Mouse (Mus musculus) frontal cortex, postnatal 14 days (tissue): ENCODE measurements around the gene Uck1.
"Not testable (repeated sequence)": the region's sequence is repeated elsewhere in the genome, so short reads cannot be mapped to it uniquely, and the experiment has no call there.

Experiments
- DNase-seq, 2 experiments: peaks; one replicate each; pipeline ENCODE4 v3.0.0; 2022; ENCODE audit warnings: low spot score in 2 of 2

The Uck1 gene

DNA sequence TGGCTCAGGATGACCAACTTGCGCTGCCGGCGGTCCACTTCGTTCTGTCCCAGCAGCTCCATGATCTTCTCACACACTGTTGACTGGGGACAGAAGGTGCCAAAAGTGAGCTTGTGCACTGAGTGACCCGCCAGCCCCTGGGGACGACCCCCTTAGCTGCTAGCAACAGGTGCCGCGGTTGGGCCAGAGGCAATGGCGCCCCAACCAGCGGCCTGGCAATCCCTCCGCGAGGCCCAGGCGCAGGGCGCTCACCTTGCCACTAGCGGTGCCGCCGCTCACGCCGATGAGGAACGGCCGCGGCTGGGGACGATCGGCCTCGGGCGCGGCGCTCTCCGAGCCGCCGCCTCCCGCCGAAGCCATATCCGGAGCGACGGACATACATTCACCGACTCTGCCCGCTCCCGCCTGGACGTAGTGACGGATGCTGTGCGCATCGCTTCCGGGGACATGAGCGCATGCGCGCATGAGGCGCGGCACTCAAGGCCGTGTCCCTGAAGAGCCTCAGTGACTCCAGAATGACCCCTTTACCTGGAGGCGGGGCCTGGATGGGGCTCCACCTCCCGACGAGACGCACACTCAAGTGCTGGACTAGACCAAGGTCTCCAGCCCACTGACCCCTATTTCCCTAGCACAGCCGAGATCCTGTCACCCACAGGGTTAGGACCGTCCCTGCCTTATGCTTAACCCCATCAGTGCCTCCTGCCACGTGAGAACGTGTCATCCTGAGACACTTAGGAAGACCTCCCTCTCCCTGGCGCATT, at the start of gene Uck1:
TSS of gene Uck1 (minus strand) at position 503 of the 761 bp plus-strand sequence.
- peak; percentile 84 to 86 for DNase-seq

DNA sequence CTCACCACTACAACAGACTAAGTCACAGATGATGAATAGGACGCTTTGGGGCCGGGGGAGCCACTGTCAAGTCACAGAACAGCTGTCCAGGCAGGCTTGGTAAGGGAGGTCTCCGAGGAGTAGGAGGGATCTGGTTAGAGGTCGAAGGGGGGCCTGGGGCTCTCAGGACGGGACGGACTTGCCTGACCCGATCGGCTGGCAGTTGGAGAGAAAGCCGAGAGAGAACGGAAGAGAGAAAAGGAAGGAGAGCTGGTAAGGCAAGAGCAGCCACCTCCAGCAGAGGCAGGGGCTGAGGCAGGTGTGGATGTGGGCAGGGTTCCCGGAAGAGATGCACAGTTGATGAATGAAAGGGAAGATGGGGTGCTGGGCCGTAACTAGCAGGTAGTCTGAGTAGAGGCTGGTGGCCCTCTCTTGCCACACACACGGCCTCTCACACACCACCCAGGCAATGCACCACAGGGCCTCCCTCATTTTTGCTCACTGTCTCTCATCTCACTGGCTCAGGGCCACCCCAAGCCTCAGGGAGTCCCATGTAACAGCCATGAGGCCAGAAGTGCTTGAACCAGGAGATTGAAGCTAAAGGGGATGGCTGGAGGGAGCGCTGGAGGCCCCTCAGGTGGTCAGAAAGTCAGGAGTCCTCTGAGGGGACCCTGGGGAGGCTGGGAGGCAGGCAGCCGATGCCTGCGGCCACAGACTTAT, 49.1 kb upstream of the Uck1 start:
- DNase-seq = no peak

DNA sequence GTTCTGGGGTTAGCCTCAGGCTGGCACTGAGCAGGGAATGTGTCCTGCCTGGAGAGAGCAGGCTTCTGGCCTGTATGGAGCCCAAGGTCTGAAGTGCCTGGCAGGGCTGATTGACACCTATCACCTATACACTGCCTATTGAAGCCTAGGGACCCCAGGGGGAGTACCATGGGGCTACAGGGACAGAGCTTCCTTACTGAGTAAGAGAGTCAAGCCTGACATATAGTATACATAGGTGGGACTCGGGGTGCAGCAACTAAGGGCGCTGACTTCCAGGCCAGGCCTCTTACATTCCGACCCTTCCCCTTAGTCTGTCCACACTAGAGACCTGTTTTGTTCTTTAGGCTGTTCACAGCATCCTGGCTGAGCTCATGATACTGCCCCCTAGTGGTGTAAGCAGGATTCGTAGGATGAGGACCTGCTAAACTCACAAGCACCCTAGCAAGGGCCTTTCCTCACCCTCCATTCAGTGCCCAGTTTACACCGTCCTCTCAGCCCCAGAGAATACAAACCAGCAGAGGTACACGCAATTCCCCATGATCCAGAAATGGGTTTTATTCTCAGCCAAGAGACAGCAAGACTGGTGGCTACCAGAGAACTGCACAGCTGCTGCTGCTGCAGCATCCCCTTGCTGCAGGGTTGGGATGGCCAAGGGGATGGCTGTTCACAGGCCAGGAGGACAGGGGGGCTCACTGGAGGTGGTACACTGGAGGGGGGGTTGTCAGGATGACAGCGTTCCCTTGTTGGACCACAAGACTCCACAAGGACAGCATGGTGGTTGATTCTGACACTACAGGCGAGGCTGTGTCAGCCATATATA, 48.2 kb upstream of the Uck1 start:
- peak; percentile 42 to 60 for DNase-seq

DNA sequence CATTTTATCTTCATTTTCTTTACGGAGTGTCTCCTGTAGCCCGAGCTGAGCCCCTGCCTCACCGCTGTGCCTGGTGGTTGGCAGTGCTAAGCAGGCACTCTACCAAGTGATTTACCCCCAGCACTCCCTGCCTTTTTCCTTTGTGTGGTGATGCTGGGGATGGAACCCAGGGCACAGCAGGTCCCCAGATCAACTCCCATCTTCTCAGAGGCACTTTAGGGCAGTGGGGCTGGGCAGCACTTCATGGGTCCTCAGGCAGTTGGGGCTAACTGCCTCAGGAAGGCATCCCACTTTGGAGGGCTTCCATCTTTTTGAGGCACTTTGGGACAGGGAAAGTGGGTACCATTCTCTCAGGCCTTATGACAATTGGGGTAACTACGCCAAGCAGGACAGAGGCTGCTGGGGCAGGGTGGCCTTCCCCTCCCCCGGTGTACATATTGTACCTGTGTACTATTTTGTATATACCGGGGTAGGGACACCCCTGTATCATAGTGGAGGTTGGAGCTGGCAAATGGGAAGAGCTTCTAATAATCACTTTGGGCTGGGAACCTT, 47.4 kb upstream of the Uck1 start:
- no peak for DNase-seq

GRCm38 (mm10) chr2:32306176-32306575, 46.2 kb upstream of the Uck1 start:
- no peak for DNase-seq

DNA sequence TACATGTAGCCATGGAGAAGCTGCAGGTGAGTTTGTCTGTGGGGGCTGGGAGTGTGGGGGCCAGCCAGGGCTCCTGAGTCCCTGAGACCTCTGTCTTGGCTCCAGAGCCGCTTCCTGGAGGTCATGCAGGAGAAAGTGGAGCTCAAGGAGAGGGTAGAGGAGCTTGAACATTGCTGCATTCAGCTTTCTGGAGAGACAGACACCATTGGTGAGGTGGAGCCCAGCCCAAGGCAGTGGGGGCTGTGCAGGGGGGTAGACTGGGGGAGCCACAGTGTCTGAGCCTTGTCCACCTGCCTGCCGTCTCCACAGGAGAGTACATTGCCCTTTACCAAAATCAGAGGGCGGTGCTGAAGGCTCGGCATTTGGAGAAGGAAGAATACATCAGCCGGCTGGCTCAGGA, 45.7 kb upstream of the Uck1 start:
- DNase-seq = no peak

- DNase-seq = peak in 1 of 2 experiments; percentile 36
Measured at GRCm38 (mm10) chr2:32304145-32304832, 44.3 kb upstream of the Uck1 start.

DNA sequence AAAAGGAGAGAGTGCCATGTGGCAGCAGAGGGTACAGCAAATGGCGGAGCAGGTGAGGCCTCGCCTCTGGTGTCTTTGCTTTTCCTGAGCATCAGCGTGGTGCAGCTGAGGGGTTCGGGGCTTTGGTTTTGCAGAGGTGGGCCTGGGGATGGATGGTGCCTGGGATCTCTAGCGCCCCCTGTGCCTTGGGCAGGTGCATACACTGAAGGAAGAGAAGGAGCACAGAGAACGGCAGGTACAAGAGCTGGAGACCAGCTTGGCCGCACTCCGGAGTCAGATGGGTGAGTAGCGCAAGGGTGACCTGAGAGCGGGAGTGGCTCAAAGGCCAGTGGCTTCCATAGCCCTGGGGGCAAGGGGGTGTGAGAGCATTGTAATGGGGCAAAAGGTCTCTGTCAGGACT, 43.0 kb upstream of the Uck1 start:
- no peak for DNase-seq

- DNase-seq = no peak
Measured at GRCm38 (mm10) chr2:32299469-32299868, 39.5 kb upstream of the Uck1 start.

DNA sequence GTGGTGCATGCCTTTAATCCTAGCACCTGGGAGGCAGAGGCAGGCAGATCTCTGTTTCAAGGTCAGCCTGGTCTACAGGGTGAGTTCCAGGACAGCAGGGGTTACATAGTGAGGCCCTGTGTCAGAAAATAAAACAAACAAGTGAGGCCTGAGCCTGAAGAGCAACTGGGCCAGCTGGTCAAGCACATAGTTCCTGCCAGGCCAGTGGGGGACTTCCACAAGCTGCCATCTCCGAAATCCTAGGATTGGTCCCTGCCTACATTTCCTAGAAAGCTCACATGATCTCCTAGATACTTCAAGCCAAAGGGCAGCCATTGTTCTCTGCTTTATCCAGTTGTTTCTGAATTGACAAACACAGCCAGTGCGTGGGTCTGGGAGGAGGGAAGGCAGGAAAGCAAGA, 35.9 kb upstream of the Uck1 start:
- not testable (repeated sequence) for DNase-seq

DNA sequence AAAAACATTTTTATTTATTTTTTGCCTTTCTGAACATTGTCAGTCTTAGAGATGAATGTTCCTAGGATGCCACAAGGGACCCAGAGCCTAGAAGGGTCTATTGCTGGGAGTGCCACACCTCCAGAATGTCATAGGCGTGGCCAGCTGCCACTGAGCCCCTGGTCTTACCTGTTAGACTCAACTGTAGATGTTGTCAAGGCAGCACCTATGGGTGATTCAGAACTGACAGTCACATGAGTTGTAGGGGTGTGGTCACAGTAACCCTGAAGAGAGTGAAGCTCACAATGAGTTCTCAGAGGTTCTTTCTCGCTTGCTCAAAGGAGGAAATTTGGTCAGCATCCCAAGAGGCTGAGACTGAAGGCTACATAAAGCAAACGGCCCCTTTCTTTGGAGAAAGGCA, 35.3 kb upstream of the Uck1 start:
- DNase-seq = no peak

GRCm38 (mm10) chr2:32294348-32294747, 34.4 kb upstream of the Uck1 start:
- no peak for DNase-seq

GRCm38 (mm10) chr2:32289578-32289977, 29.6 kb upstream of the Uck1 start:
- no peak for DNase-seq

DNA sequence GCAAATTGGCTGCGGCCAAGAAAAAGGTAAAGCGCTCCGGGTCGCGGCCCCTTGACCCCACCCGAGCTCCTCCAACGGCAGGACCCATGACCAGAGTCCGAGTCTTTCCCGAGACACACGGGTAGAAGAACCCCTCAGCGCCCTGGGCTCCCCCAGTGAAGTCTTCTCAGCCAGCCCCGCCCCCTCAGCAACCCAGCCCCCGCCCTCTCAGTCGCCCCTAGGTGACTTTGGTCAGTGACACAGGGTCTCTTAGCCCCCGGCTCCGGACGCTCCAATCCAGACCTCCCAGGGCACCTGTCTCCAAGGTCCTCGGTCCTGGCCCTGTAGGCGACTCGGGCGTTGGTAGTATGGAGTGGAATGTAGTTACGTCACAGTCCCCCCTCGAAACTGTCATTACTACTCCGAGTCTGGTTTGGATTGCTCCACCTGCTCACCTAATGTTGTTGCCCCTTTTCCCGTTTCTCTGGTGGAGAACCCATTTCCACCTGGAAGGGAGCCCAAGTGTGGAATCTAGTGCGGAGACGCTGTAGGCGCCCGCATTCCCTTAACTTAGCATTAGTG, 28.5 kb upstream of the Uck1 start:
- DNase-seq = no peak

DNA sequence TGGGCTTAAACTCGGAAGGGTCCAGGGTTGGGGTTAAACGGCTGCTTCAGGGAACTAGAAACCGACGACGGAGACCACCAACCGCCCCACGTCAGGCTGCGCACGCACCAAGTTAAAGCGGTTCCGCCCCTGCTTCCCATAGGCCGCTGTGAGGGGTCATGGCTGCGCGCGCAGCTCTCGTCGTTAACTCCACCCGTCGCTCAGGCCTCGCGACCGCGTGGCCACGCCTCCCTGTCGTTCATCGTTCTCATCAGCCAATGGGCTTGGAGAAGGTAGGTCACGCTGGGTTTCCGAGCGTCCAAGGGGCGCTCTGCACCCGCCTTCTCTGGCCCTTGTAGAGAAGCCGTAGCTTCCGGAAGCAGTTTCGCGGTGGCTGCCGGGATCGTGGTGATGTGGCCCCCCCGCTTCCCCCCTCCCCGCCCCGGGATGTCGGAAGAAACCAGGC, 28.0 kb upstream of the Uck1 start, which contains the start of gene Swi5:
TSS of gene Swi5 (minus strand) at position 153 of the 445 bp plus-strand sequence.
- DNase-seq = peak; percentile 97 to 98

DNA sequence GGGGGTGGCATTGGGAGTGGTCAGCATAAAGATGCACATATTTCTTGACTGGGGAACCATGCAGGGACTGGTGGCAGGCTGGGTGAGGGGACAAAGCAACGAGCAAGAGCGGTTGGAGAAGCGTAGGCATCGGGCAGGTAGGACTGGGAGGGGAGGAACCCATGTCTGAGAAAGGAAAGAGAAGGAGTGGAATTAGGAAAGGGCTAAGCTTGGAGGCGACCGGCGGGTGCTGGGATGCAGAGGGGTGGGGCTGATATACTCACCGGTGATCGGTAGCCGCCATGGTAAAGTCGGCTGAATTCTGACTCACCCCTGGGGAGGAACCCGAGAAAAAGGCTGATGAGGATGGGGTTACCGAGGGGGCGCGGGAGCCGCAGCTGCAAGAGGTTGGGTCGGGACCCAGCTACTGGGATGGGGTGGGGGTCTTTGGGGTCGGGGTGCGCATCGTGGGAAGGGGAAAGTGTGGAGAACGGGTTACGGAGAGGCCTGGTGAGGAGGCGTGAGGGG, 27.4 kb upstream of the Uck1 start, which contains the start of gene Golga2:
TSS of gene Golga2 (plus strand) at position 51 of the 507 bp plus-strand sequence.
- no peak for DNase-seq

GRCm38 (mm10) chr2:32283986-32284385, 24.0 kb upstream of the Uck1 start:
- DNase-seq = no peak

DNA sequence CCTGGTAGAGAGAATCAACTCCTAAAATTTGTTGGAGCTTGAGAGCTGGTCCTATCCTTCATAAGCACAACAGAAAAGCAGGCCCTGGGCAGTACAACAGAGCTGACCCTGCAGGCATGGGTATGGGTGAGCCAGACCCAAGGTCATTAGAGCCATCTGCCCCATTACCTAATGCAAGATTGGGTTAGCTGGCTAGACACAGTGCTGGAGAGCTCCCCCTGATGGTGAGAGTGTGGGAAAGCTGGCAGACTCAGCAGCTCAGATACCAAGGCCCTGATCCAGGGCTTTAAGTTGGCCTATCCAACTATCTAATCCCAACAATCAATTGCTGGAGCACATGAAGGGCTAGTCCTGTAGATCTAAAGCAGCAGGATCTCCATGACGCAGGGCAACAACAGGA, 22.8 kb upstream of the Uck1 start:
- DNase-seq = no peak

DNA sequence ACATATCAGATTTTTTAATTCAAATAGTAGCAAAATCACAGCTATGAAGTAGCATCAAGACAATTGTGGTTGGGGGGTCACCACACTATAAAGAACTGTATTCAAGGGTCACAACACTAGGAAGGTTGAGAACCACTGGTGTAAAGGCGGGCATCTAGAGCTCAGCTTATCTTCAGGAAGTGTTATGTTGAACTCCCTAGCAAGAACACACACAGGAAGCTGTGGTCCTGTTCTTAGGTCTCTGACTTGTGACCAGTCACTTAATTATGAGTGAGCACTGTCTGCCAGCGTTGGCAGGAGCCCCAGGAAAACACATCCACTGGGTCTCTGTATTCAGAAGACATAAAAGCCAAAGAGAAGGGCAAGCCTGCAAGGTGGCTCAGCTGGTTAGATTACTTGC, 22.3 kb upstream of the Uck1 start:
- DNase-seq = no peak

DNA sequence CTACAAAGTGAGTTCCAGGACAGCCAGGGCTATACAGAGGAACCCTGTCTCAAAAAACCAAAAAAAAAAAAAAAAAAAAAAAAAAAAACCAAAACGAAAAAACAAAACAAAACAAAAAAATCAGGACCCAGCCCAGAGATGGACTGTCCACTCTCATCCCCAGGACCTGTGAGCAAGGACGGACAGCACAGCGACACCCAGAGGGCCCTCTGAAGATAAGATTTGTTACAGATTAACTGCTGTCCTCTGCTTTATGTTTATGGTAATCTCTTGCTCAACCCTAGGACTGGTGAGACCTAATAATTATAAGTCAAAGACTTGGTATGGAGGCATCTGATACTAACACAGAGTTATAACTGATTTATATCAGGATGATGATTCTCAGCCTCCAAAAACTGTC, 15.9 kb upstream of the Uck1 start:
- DNase-seq = no peak

DNA sequence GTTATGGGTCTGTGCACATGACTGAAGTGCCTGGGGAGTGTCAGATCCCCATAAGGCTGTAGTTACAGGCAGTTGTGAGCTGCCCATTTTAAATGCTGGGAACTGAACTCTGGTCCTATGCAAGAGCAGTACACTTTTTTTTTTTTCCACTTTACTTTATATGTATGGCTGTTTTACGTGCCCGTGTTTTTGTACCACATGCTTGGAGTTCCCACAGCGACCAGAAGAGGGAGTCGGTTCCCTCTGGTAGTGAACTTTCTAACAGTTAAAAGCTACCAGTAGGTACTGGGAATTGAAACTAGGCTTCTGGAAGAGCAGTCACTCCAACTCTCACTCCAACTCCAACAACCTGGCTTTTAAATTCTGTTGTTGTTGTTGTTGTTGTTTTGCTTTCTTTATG, 676 bp upstream of the Uck1 start:
- no peak for DNase-seq
